ENCODE assay signal across 18 mouse cellular contexts in the genomic region with DNA sequence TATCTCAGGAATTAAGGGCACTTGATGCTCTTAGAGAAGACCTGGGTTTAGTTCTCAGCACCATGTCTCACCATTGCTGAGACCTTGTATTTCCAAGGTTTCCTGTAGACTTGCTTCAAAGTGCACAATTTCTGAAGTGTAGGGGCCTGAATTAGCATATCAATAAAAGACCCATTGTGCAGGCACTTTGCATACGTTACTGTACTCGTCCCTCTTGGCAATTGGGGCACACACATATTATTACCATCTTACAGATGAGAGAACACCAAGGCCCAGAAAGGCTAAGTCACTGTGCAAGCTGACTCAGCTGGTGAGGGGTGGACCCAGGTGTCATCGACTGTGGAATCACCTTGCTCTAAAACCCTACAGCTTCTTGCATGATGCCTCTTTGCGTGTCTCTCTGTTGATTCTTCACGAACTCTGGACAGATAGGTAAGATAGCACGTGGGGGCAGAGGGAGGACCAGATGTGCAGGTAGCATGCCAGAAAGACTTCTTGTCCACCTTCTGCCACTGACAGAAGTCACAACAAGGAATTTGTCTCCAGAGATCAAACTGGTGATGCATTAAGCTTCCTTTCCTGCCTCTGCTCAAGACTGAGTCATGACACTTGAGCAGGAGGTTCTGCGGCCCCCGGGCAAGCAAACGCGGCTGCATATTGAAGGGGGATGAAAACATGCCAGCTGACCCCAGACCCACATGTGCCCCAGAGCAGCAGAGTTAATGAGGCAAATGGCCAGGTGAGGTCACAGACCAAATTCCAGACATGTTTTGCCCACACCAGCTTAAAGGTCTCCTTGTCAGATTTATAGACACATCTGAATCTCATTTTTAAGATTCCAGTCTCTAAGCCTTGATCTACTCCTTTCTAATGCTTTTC.
A peak's percentile ranks its signal among the peaks of the same experiment; 100 is the strongest.
DNase-seq lines count a peak whose midpoint lies in the region; ATAC-seq lines count a peak whose summit lies in the region.
"Had no signal": no experiment of that assay in that cellular context is flagged by ENCODE, and none has a peak within 500 bp of the region (broad histone marks: within the 10 kb centered on the region; RNA-seq: fewer than 3 reads in every experiment).

No protein-coding gene starts in this region.

- H3K9me3 ChIP-seq in forebrain, embryonic 10.5 days, result peaks cover 13% of the 10 kb centered on the region; the same call in 1 of the 2 replicates
- H3K9me3 ChIP-seq in forebrain, embryonic 11.5 days (ENCODE audit: control insufficient read depth, low read length), result no peaks in the 10 kb centered on the region; the same call in 1 of the 2 replicates
- H3K9me3 ChIP-seq in kidney, embryonic 14.5 days (ENCODE audit: control insufficient read depth, low read length), result no peaks in the 10 kb centered on the region
- no peaks in the 10 kb centered on the region for H3K9me3 ChIP-seq in embryonic facial prominence, embryonic 10.5 days
- peaks cover 6% of the 10 kb centered on the region; the same call in 1 of the 2 replicates for H3K9me3 ChIP-seq in limb, embryonic 13.5 days
- H3K9me3 ChIP-seq: hindbrain, embryonic 12.5 days; liver, embryonic 15.5 days; midbrain, embryonic 10.5 days had no signal

- H3K27ac ChIP-seq in forebrain, embryonic 10.5 days, result peak overlapping the region; percentile 77
- H3K27ac ChIP-seq in forebrain, embryonic 11.5 days (ENCODE audit: low read depth, low read length), result no peak overlapping the region
- H3K27ac ChIP-seq in kidney, embryonic 14.5 days (ENCODE audit: low read depth, low read length), result no peak overlapping the region
- peak overlapping the region; percentile 57 for H3K27ac ChIP-seq in embryonic facial prominence, embryonic 10.5 days (replicated peaks)
- H3K27ac ChIP-seq in limb, embryonic 13.5 days, result peak overlapping the region; percentile 69
- H3K27ac ChIP-seq: hindbrain, embryonic 12.5 days; liver, embryonic 15.5 days; midbrain, embryonic 10.5 days had no signal

- H3K4me3 ChIP-seq in forebrain, embryonic 10.5 days, result no peak overlapping the region
- H3K4me3 ChIP-seq in forebrain, embryonic 11.5 days (ENCODE audit: low read depth, low read length), result no peak overlapping the region
- no peak overlapping the region for H3K4me3 ChIP-seq in kidney, embryonic 14.5 days (ENCODE audit: low read length)
- no peak overlapping the region for H3K4me3 ChIP-seq in embryonic facial prominence, embryonic 10.5 days
- no peak overlapping the region for H3K4me3 ChIP-seq in limb, embryonic 13.5 days
- H3K4me3 ChIP-seq: hindbrain, embryonic 12.5 days; liver, embryonic 15.5 days; midbrain, embryonic 10.5 days; myocyte had no signal

- no peak overlapping the region for H3K4me2 ChIP-seq in forebrain, embryonic 11.5 days (ENCODE audit: low read depth, low read length, severe bottlenecking)
- no peak overlapping the region for H3K4me2 ChIP-seq in kidney, embryonic 14.5 days (replicated peaks; ENCODE audit: low read depth, low read length)
- no peak overlapping the region for H3K4me2 ChIP-seq in limb, embryonic 13.5 days (replicated peaks)
- H3K4me2 ChIP-seq: hindbrain, embryonic 12.5 days; liver, embryonic 15.5 days had no signal

- H3K36me3 ChIP-seq in forebrain, embryonic 10.5 days (replicated peaks), result no peaks in the 10 kb centered on the region
- H3K36me3 ChIP-seq in forebrain, embryonic 11.5 days (ENCODE audit: control insufficient read depth, insufficient read depth, low read length), result no peaks in the 10 kb centered on the region
- H3K36me3 ChIP-seq in kidney, embryonic 14.5 days (ENCODE audit: control insufficient read depth, insufficient read depth, low read length), result no peaks in the 10 kb centered on the region
- H3K36me3 ChIP-seq in embryonic facial prominence, embryonic 10.5 days (replicated peaks), result no peaks in the 10 kb centered on the region
- no peaks in the 10 kb centered on the region for H3K36me3 ChIP-seq in limb, embryonic 13.5 days
- H3K36me3 ChIP-seq: hindbrain, embryonic 12.5 days; liver, embryonic 15.5 days; midbrain, embryonic 10.5 days had no signal

- no peaks in the 10 kb centered on the region for H3K27me3 ChIP-seq in forebrain, embryonic 10.5 days (ENCODE audit: poor library complexity, severe bottlenecking)
- H3K27me3 ChIP-seq in forebrain, embryonic 11.5 days (ENCODE audit: control insufficient read depth, insufficient read depth, low read length), result no peaks in the 10 kb centered on the region
- H3K27me3 ChIP-seq in kidney, embryonic 14.5 days (ENCODE audit: control insufficient read depth, insufficient read depth, low read length), result no peaks in the 10 kb centered on the region
- no peaks in the 10 kb centered on the region; the same call in 1 of the 2 replicates for H3K27me3 ChIP-seq in embryonic facial prominence, embryonic 10.5 days (replicated peaks; ENCODE audit: low read depth, poor library complexity, severe bottlenecking)
- no peaks in the 10 kb centered on the region for H3K27me3 ChIP-seq in limb, embryonic 13.5 days
- H3K27me3 ChIP-seq: hindbrain, embryonic 12.5 days; liver, embryonic 15.5 days had no signal

- no peak for ATAC-seq in forebrain, embryonic 11.5 days (replicated peaks; ENCODE audit: low FRiP score)
- no peak for ATAC-seq in kidney, embryonic 14.5 days (ENCODE audit: low FRiP score, low TSS enrichment)
- peak; percentile 26; the same call in 1 of the 2 replicates for ATAC-seq in limb, embryonic 13.5 days (ENCODE audit: low FRiP score, low read depth)
- ATAC-seq: intestine, embryonic 16.5 days had no signal

- DNase-seq in forebrain, embryonic 10.5 days (ENCODE audit: extremely low spot score, low spot score), result peak; percentile 50
- no peak for DNase-seq in forebrain, embryonic 11.5 days (ENCODE audit: low spot score)
- peak; percentile 19 for DNase-seq in kidney, postnatal 14 days
- peak; percentile 79 for DNase-seq in embryonic facial prominence, embryonic 10.5 days (ENCODE audit: low spot score)
- no peak for DNase-seq in layer of hippocampus, adult 8-10 months (ENCODE audit: low spot score in 2 of 2)
- DNase-seq in thymus, postnatal 36 days, result no peak
- DNase-seq: cerebellum, postnatal 25 days; layer of hippocampus, adult 9-11 months; lung, postnatal 14 days; right cerebral cortex, postnatal 14 days; thymus, postnatal 4 days had no signal

- H3K4me1 ChIP-seq in forebrain, embryonic 10.5 days, result peaks cover 59% of the 10 kb centered on the region
- peaks cover 12% of the 10 kb centered on the region for H3K4me1 ChIP-seq in forebrain, embryonic 11.5 days (replicated peaks; ENCODE audit: control insufficient read depth, insufficient read depth, low read length)
- H3K4me1 ChIP-seq in kidney, embryonic 14.5 days (ENCODE audit: control insufficient read depth, insufficient read depth, low read length), result peaks cover 12% of the 10 kb centered on the region
- peaks cover 52% of the 10 kb centered on the region for H3K4me1 ChIP-seq in embryonic facial prominence, embryonic 10.5 days
- peaks cover 71% of the 10 kb centered on the region for H3K4me1 ChIP-seq in limb, embryonic 13.5 days
- H3K4me1 ChIP-seq: liver, embryonic 15.5 days had no signal

- H3K9ac ChIP-seq in forebrain, embryonic 11.5 days (ENCODE audit: low read length), result no peak overlapping the region
- no peak overlapping the region for H3K9ac ChIP-seq in kidney, embryonic 14.5 days (ENCODE audit: low read depth, low read length)
- H3K9ac ChIP-seq in limb, embryonic 13.5 days, result no peak overlapping the region
- H3K9ac ChIP-seq: hindbrain, embryonic 12.5 days; liver, embryonic 15.5 days had no signal

- 62% methylated on average over 10 of the region's 10 CpGs for WGBS in forebrain, embryonic 10.5 days
- 65% methylated on average over 10 of the region's 10 CpGs for WGBS in forebrain, embryonic 11.5 days
- 41% methylated on average over 10 of the region's 10 CpGs for WGBS in kidney, embryonic 14.5 days
- 35% methylated on average over 10 of the region's 10 CpGs for WGBS in embryonic facial prominence, embryonic 10.5 days
- 24% methylated on average over 10 of the region's 10 CpGs for WGBS in limb, embryonic 13.5 days

Comparison
In these comparisons a context has a peak if more than half of its experiments do, and no peak if none do; other contexts are left out.
1. DNase-seq: peak in forebrain, embryonic 10.5 days (single experiment), kidney, postnatal 14 days (single experiment) and embryonic facial prominence, embryonic 10.5 days (single experiment); none in forebrain, embryonic 11.5 days (single experiment), layer of hippocampus, adult 8-10 months (0 of 2) and thymus, postnatal 36 days (0 of 2).
2. H3K27ac ChIP-seq: peak in forebrain, embryonic 10.5 days (single experiment), embryonic facial prominence, embryonic 10.5 days (single experiment) and limb, embryonic 13.5 days (single experiment); none in forebrain, embryonic 11.5 days (single experiment) and kidney, embryonic 14.5 days (single experiment).